Mouse (Mus musculus): ENCODE data around the gene Ado.

GRCm38 (mm10) chr10:67571443-67571842 lies 22.7 kb upstream of the Ado start:
- no peak for TF ChIP-seq CTCF (IDR thresholded peaks at IDR 0.05; ENCODE audit: insufficient read depth, low read length)
- no peak for TF ChIP-seq POLR2A (IDR thresholded peaks at IDR 0.05; ENCODE audit: borderline replicate concordance, extremely low read depth, low read depth, low read length)

Measured in lung, adult 2 months (tissue).